Mouse (Mus musculus) lung, adult 2 months (tissue): Measurements from ENCODE around the gene Nxf1.

Source experiments
- CTCF ChIP-seq: fragments of 200-500 bp; IDR thresholded peaks from 2 replicates; pipeline ENCODE4 v1.5.1; 2011; ENCODE audit warnings: mild to moderate bottlenecking, low read length, control low read depth; ENCODE audit not compliant: insufficient read depth
- POLR2A ChIP-seq: fragments of 200-500 bp; IDR thresholded peaks from 2 replicates; pipeline ENCODE4 v1.6.1; 2011; ENCODE audit warnings: low read depth, mild to moderate bottlenecking, control low read depth, low read length, borderline replicate concordance; ENCODE audit errors: extremely low read depth

- peak; percentile 96 for TF ChIP-seq POLR2A
- TF ChIP-seq CTCF, result no peak
Observed at GRCm38 (mm10) chr19:8774086-8774835, 17.4 kb downstream of the Nxf1 start, which contains the start of gene Tmem179b.
